Mouse (Mus musculus) layer of hippocampus, postnatal 25 days (tissue): Measurements from ENCODE around the gene Kcnh3. TPM values are rescaled to one million over a fixed set of nuclear protein-coding genes. Genes with fewer than 3 reads are reported as not detected.
A peak's percentile ranks its signal among the peaks of the same experiment; 100 is the strongest.
"Not testable (repeated sequence)": the region's sequence is repeated elsewhere in the genome, so short reads cannot be mapped to it uniquely, and the experiment has no call there.

ENCODE experiments used
- DNase-seq, 2 experiments: peaks; one replicate each; pipeline ENCODE4 v3.0.0; 2022; ENCODE audit warnings: mixed read lengths in 2 of 2, low spot score in 1 of 2; ENCODE audit errors: extremely low spot score in 1 of 2
- total RNA-seq, 2 experiments: library from RNA; stranded (reverse); gene quantifications; 2 replicates each; pipeline ENCODE4 v1.2.3; 2021

The Kcnh3 gene
- total RNA-seq, 2 experiments from 2014 or later: 81.0 to 84.7 TPM

GRCm38 (mm10) chr15:99234326-99235010 lies 9.8 kb downstream of the Kcnh3 start:
- no peak for DNase-seq

GRCm38 (mm10) chr15:99238006-99238405 lies 13.3 kb downstream of the Kcnh3 start:
- no peak for DNase-seq

- no peak for DNase-seq
Observed at GRCm38 (mm10) chr15:99240129-99240528, 15.5 kb downstream of the Kcnh3 start.

- no peak for DNase-seq
Observed at GRCm38 (mm10) chr15:99241249-99241648, 16.6 kb downstream of the Kcnh3 start.

- DNase-seq: no peak
Observed at GRCm38 (mm10) chr15:99242045-99242444, 17.4 kb downstream of the Kcnh3 start.

- DNase-seq: not testable (repeated sequence)
Observed at GRCm38 (mm10) chr15:99246736-99247135, 22.1 kb downstream of the Kcnh3 start.

- peak in 1 of 2 experiments; percentile 39 for DNase-seq
Observed at GRCm38 (mm10) chr15:99248972-99249371, 24.3 kb downstream of the Kcnh3 start.

GRCm38 (mm10) chr15:99249938-99250337 lies 25.3 kb downstream of the Kcnh3 start:
- no peak for DNase-seq

GRCm38 (mm10) chr15:99251111-99251510 lies 26.4 kb downstream of the Kcnh3 start:
- not testable (repeated sequence) for DNase-seq

- peak; percentile 89 to 92 for DNase-seq
Observed at GRCm38 (mm10) chr15:99251626-99252380, 27.1 kb downstream of the Kcnh3 start, which contains the start of gene Mcrs1. Mcrs1 (minus strand) TSS chr15:99251961.

GRCm38 (mm10) chr15:99252381-99253174 lies 27.9 kb downstream of the Kcnh3 start:
- DNase-seq: no peak

- not testable (repeated sequence) for DNase-seq
Observed at GRCm38 (mm10) chr15:99253175-99253479, 28.5 kb downstream of the Kcnh3 start.

- DNase-seq: no peak
Observed at GRCm38 (mm10) chr15:99253772-99254171, 29.1 kb downstream of the Kcnh3 start.

GRCm38 (mm10) chr15:99254477-99255005 lies 29.9 kb downstream of the Kcnh3 start:
- DNase-seq: no peak

- no peak for DNase-seq
Observed at GRCm38 (mm10) chr15:99255241-99255749, 30.6 kb downstream of the Kcnh3 start.

- DNase-seq: no peak
Observed at GRCm38 (mm10) chr15:99259167-99259729, 34.6 kb downstream of the Kcnh3 start.

- DNase-seq: peak in 1 of 2 experiments; percentile 26
Observed at GRCm38 (mm10) chr15:99259730-99260252, 35.1 kb downstream of the Kcnh3 start.

- DNase-seq: no peak
Observed at GRCm38 (mm10) chr15:99262702-99263101, 38.0 kb downstream of the Kcnh3 start.

- DNase-seq: no peak
Observed at GRCm38 (mm10) chr15:99264363-99264762, 39.7 kb downstream of the Kcnh3 start.

GRCm38 (mm10) chr15:99265679-99266078 lies 41.0 kb downstream of the Kcnh3 start:
- DNase-seq: peak in 1 of 2 experiments; percentile 59
